Mouse (Mus musculus): Measurements from ENCODE around the gene Car5a. TPM values are rescaled to one million over a fixed set of nuclear protein-coding genes. Genes with fewer than 3 reads are reported as not detected.

The Car5a gene
- polyA plus RNA-seq, 1 experiment from 2014 or later: 0.72 TPM

DNA sequence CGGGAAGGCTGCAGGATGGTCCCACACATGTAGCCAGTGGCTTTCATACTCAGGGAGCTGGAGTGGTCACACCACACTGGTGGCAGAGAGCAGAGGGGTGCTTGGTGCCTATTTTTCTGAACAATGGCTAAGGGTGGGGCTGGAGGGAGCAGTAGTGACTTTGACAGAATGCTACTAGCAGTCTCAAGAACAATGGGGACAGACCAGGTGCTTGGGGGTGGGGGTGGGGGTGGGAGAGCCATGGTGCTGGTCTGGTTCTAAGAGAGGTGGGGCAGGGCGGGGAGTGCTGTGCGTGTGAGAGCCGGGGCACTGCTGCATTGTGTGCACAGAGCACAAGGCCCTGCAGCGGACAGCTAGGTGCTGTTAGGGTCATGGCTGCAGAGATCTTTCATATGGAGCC is 62.8 kb downstream of the Car5a start:
- Histone ChIP-seq H3K27me3 (replicated peaks; ENCODE audit: control insufficient read depth, insufficient read depth, low read length) (no peaks in the 10 kb centered on the region), H3K9ac (replicated peaks; ENCODE audit: low read depth, low read length) (no peak overlapping the region), H3K9me3 (ENCODE audit: control insufficient read depth, low read length) (no peaks in the 10 kb centered on the region), H3K36me3 (ENCODE audit: control insufficient read depth, insufficient read depth) (peaks cover 6% of the 10 kb centered on the region; the same call in 1 of the 2 replicates), H3K4me1 (replicated peaks; ENCODE audit: control insufficient read depth, insufficient read depth, low read length) (no peaks in the 10 kb centered on the region), H3K27ac (ENCODE audit: low read length) (no peak overlapping the region), H3K4me2 (ENCODE audit: low read length) (no peak overlapping the region), H3K4me3 (replicated peaks; ENCODE audit: low read length) (no peak overlapping the region)
- 90% methylated on average over 5 of the region's 5 CpGs for WGBS
- no peak for ATAC-seq

GRCm38 (mm10) chr8:121880818-121881217 is 63.9 kb downstream of the Car5a start:
- no peak overlapping the region for H3K4me3 ChIP-seq (replicated peaks; ENCODE audit: low read length)
- no peaks in the 10 kb centered on the region for H3K27me3 ChIP-seq (replicated peaks; ENCODE audit: control insufficient read depth, insufficient read depth, low read length)
- H3K4me1 ChIP-seq (replicated peaks; ENCODE audit: control insufficient read depth, insufficient read depth, low read length): no peaks in the 10 kb centered on the region
- 62% methylated on average over 1 of the region's 1 CpGs for WGBS
- no peak overlapping the region for H3K9ac ChIP-seq (replicated peaks; ENCODE audit: low read depth, low read length)
- H3K4me2 ChIP-seq (ENCODE audit: low read length): no peak overlapping the region
- no peak overlapping the region for H3K27ac ChIP-seq (ENCODE audit: low read length)
- H3K36me3 ChIP-seq (ENCODE audit: control insufficient read depth, insufficient read depth): peaks cover 4% of the 10 kb centered on the region; the same call in 1 of the 2 replicates
- no peak for ATAC-seq
- no peaks in the 10 kb centered on the region for H3K9me3 ChIP-seq (ENCODE audit: control insufficient read depth, low read length)

- Histone ChIP-seq H3K4me1 (replicated peaks; ENCODE audit: control insufficient read depth, insufficient read depth, low read length) (no peaks in the 10 kb centered on the region), H3K4me3 (replicated peaks; ENCODE audit: low read length) (no peak overlapping the region), H3K4me2 (ENCODE audit: low read length) (no peak overlapping the region), H3K36me3 (ENCODE audit: control insufficient read depth, insufficient read depth) (no peaks in the 10 kb centered on the region; the same call in 1 of the 2 replicates), H3K27ac (ENCODE audit: low read length) (no peak overlapping the region), H3K9ac (replicated peaks; ENCODE audit: low read depth, low read length) (no peak overlapping the region), H3K9me3 (ENCODE audit: control insufficient read depth, low read length) (no peaks in the 10 kb centered on the region), H3K27me3 (replicated peaks; ENCODE audit: control insufficient read depth, insufficient read depth, low read length) (no peaks in the 10 kb centered on the region)
- WGBS: 84% methylated on average over 3 of the region's 3 CpGs
- no peak for ATAC-seq
Observed at GRCm38 (mm10) chr8:121879712-121880111, 65.0 kb downstream of the Car5a start.

GRCm38 (mm10) chr8:121877828-121878480 is 66.8 kb downstream of the Car5a start:
- H3K9ac ChIP-seq (replicated peaks; ENCODE audit: low read depth, low read length): no peak overlapping the region
- no peaks in the 10 kb centered on the region for H3K27me3 ChIP-seq (replicated peaks; ENCODE audit: control insufficient read depth, insufficient read depth, low read length)
- H3K4me2 ChIP-seq (ENCODE audit: low read length): no peak overlapping the region
- no peaks in the 10 kb centered on the region; the same call in 1 of the 2 replicates for H3K36me3 ChIP-seq (ENCODE audit: control insufficient read depth, insufficient read depth)
- no peak for ATAC-seq
- H3K27ac ChIP-seq (ENCODE audit: low read length): no peak overlapping the region
- WGBS: 88% methylated on average over 7 of the region's 7 CpGs
- no peaks in the 10 kb centered on the region for H3K4me1 ChIP-seq (replicated peaks; ENCODE audit: control insufficient read depth, insufficient read depth, low read length)
- H3K9me3 ChIP-seq (ENCODE audit: control insufficient read depth, low read length): no peaks in the 10 kb centered on the region
- H3K4me3 ChIP-seq (replicated peaks; ENCODE audit: low read length): no peak overlapping the region

DNA sequence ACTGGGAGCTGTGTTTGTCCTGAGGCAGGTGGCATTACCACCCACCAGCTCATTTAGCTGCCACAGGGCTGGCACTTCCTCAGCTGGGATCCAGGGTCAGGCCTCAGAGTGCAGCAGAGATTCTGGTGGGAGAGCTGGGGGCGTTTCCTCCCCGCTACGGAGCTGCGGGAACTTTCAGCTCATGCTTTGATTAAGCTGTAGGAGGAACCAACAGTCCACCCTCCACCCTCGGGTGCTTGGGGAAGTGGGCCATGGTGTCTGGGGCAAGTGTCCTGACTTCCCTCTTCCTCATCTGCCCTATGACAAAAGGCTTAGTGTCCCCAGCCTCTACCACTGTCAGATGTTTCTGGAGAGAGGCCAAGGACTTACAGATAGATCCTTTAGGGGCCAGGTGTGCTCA is 67.5 kb downstream of the Car5a start:
- Histone ChIP-seq H3K9ac (replicated peaks; ENCODE audit: low read depth, low read length) (no peak overlapping the region), H3K4me2 (ENCODE audit: low read length) (no peak overlapping the region), H3K27me3 (replicated peaks; ENCODE audit: control insufficient read depth, insufficient read depth, low read length) (no peaks in the 10 kb centered on the region), H3K36me3 (ENCODE audit: control insufficient read depth, insufficient read depth) (no peaks in the 10 kb centered on the region), H3K4me1 (replicated peaks; ENCODE audit: control insufficient read depth, insufficient read depth, low read length) (no peaks in the 10 kb centered on the region; the same call in 1 of the 2 replicates), H3K4me3 (replicated peaks; ENCODE audit: low read length) (no peak overlapping the region), H3K27ac (ENCODE audit: low read length) (no peak overlapping the region), H3K9me3 (ENCODE audit: control insufficient read depth, low read length) (no peaks in the 10 kb centered on the region)
- WGBS: 77% methylated on average over 5 of the region's 5 CpGs
- no peak for ATAC-seq

GRCm38 (mm10) chr8:121875517-121875916 is 69.2 kb downstream of the Car5a start:
- H3K27ac ChIP-seq (ENCODE audit: low read length): no peak overlapping the region
- H3K4me1 ChIP-seq (replicated peaks; ENCODE audit: control insufficient read depth, insufficient read depth, low read length): no peaks in the 10 kb centered on the region; the same call in 1 of the 2 replicates
- H3K4me3 ChIP-seq (replicated peaks; ENCODE audit: low read length): no peak overlapping the region
- no peaks in the 10 kb centered on the region for H3K36me3 ChIP-seq (ENCODE audit: control insufficient read depth, insufficient read depth)
- no peaks in the 10 kb centered on the region for H3K9me3 ChIP-seq (ENCODE audit: control insufficient read depth, low read length)
- H3K9ac ChIP-seq (replicated peaks; ENCODE audit: low read depth, low read length): no peak overlapping the region
- no peak overlapping the region for H3K4me2 ChIP-seq (ENCODE audit: low read length)
- no peaks in the 10 kb centered on the region for H3K27me3 ChIP-seq (replicated peaks; ENCODE audit: control insufficient read depth, insufficient read depth, low read length)
- WGBS: 87% methylated on average over 9 of the region's 9 CpGs
- no peak for ATAC-seq

DNA sequence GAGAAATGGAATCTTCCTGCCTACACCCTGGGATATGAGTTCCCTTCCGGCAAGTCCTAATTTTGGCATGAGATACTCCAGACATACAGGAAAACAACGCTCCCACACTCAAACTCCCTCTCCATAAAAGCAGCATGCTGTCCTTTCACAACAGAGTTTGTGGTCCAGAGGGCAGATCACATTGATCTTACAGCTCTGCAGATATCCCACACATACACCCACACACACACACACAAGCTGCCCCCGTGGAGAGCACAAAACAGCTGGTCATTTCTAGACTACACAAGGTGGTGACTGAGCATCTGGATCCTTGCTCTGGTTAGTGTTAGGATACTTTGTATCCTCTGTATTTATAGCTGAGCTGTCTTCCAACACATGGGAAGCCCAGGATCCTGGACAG is 69.7 kb downstream of the Car5a start:
- no peak overlapping the region for H3K4me3 ChIP-seq (replicated peaks; ENCODE audit: low read length)
- no peak overlapping the region for H3K27ac ChIP-seq (ENCODE audit: low read length)
- no peak overlapping the region for H3K9ac ChIP-seq (replicated peaks; ENCODE audit: low read depth, low read length)
- ATAC-seq: no peak
- H3K36me3 ChIP-seq (ENCODE audit: control insufficient read depth, insufficient read depth): no peaks in the 10 kb centered on the region
- H3K9me3 ChIP-seq (ENCODE audit: control insufficient read depth, low read length): no peaks in the 10 kb centered on the region
- no peaks in the 10 kb centered on the region; the same call in 1 of the 2 replicates for H3K4me1 ChIP-seq (replicated peaks; ENCODE audit: control insufficient read depth, insufficient read depth, low read length)
- no peaks in the 10 kb centered on the region for H3K27me3 ChIP-seq (replicated peaks; ENCODE audit: control insufficient read depth, insufficient read depth, low read length)
- 87% methylated on average over 3 of the region's 3 CpGs for WGBS
- no peak overlapping the region for H3K4me2 ChIP-seq (ENCODE audit: low read length)

DNA sequence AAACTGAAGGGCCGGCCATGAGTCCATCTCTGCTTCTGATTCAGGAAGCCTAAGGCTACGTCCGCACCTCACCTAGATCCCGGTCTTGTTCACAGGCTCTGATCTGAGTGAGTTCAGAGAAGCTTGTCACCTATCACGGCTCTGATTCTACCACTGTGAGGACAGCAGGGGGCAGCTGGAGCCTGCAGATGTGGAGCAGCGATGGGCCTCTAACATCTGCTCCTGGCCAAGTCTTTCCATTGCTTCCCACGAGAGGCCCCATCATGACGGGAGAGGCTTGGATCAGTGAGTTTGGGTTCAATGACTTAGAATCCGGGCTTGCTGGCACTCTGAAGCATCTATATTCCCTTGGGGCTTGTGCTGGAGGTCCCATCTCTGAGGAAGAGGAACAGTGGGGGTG is 70.7 kb downstream of the Car5a start:
- no peak for ATAC-seq
- Histone ChIP-seq H3K4me2 (ENCODE audit: low read length) (no peak overlapping the region), H3K4me1 (replicated peaks; ENCODE audit: control insufficient read depth, insufficient read depth, low read length) (no peaks in the 10 kb centered on the region; the same call in 1 of the 2 replicates), H3K9ac (replicated peaks; ENCODE audit: low read depth, low read length) (no peak overlapping the region), H3K36me3 (ENCODE audit: control insufficient read depth, insufficient read depth) (no peaks in the 10 kb centered on the region), H3K27ac (ENCODE audit: low read length) (no peak overlapping the region), H3K9me3 (ENCODE audit: control insufficient read depth, low read length) (no peaks in the 10 kb centered on the region), H3K27me3 (replicated peaks; ENCODE audit: control insufficient read depth, insufficient read depth, low read length) (no peaks in the 10 kb centered on the region), H3K4me3 (replicated peaks; ENCODE audit: low read length) (no peak overlapping the region)
- 71% methylated on average over 9 of the region's 9 CpGs for WGBS

GRCm38 (mm10) chr8:121871833-121872440 is 72.8 kb downstream of the Car5a start:
- WGBS: 18% methylated on average over 10 of the region's 10 CpGs
- H3K4me3 ChIP-seq (replicated peaks; ENCODE audit: low read length): no peak overlapping the region
- no peak overlapping the region for H3K27ac ChIP-seq (ENCODE audit: low read length)
- H3K36me3 ChIP-seq (ENCODE audit: control insufficient read depth, insufficient read depth): no peaks in the 10 kb centered on the region
- no peaks in the 10 kb centered on the region for H3K9me3 ChIP-seq (ENCODE audit: control insufficient read depth, low read length)
- no peak for ATAC-seq
- 0 out of 2 replicates have a peak overlapping the region, but pooled peaks have one; percentile 22 for H3K9ac ChIP-seq (replicated peaks; ENCODE audit: low read depth, low read length)
- no peaks in the 10 kb centered on the region for H3K27me3 ChIP-seq (replicated peaks; ENCODE audit: control insufficient read depth, insufficient read depth, low read length)
- no peaks in the 10 kb centered on the region; the same call in 1 of the 2 replicates for H3K4me1 ChIP-seq (replicated peaks; ENCODE audit: control insufficient read depth, insufficient read depth, low read length)
- no peak overlapping the region for H3K4me2 ChIP-seq (ENCODE audit: low read length)

All from forebrain, embryonic 16.5 days (tissue).